Mouse (Mus musculus) left cerebral cortex, adult 2 months (tissue): ENCODE measurements around the gene Cadps. TPM values are rescaled to one million over a fixed set of nuclear protein-coding genes. Genes with fewer than 3 reads are reported as not detected.

ENCODE experiments used
- DNase-seq, 2 experiments: peaks; one replicate each; pipeline ENCODE4 v3.0.0; 2021 to 2022; ENCODE audit warnings: low spot score in 2 of 2, mixed read lengths in 1 of 2; ENCODE audit errors: extremely low spot score in 1 of 2
- H3K27ac ChIP-seq: fragments of 200-600 bp; 2 replicates; pipeline ENCODE4 v1.8.1; 2022
- H3K4me3 ChIP-seq: fragments of 200-600 bp; 2 replicates; pipeline ENCODE4 v1.8.1; 2022
- CTCF ChIP-seq: fragments of 200-600 bp; IDR thresholded peaks from 2 replicates; pipeline ENCODE4 v1.8.1; 2022; ENCODE audit warnings: antibody characterized with exemption, mild to moderate bottlenecking, moderate library complexity
- intact Hi-C: fragments of 180-260 bp; cut with DNase I; formaldehyde crosslinking; loops from one replicate; pipeline ENCODE4 v1.15.1; 2025
- long read RNA-seq, 2 experiments: library from polyadenylated mRNA; stranded (forward); transcript quantifications; one replicate each; pipeline ENCODE4 v2.0.0; 2021; ENCODE audit warnings: borderline mapping rate in 2 of 2
- total RNA-seq, 2 experiments: library from RNA; stranded (reverse); gene quantifications; 2 replicates each; pipeline ENCODE4 v1.2.3; 2021

Gene Cadps
- 100 to 1,000 TPM; 242 to 245 TPM for total RNA-seq
- long read RNA-seq, experiment 1, partial matches to known transcripts: 10 of 29 reads
- long read RNA-seq, experiment 1, other reads (novel, unspliced or antisense): 19 of 29 reads
- long read RNA-seq, experiment 2, partial matches to known transcripts: 8 of 30 reads
- long read RNA-seq, experiment 2, other reads (novel, unspliced or antisense): 22 of 30 reads

GRCm38 (mm10) chr14:12822491-12823219 is at the start of gene Cadps:
Gene Cadps, minus strand, starts transcription at chr14:12823079.
- peak within 1 kb of the TSS; percentile 89 for H3K4me3 ChIP-seq
- peak within 1 kb of the TSS; percentile 100 for H3K27ac ChIP-seq
- TF ChIP-seq CTCF: no peak
- peak; percentile 73 to 76 for DNase-seq
- intact Hi-C loops: loop anchor here (2.0 to 5.0 kb wide), 9 partner anchors 44 to 375 kb away; no protein-coding TSS in a partner anchor

DNA sequence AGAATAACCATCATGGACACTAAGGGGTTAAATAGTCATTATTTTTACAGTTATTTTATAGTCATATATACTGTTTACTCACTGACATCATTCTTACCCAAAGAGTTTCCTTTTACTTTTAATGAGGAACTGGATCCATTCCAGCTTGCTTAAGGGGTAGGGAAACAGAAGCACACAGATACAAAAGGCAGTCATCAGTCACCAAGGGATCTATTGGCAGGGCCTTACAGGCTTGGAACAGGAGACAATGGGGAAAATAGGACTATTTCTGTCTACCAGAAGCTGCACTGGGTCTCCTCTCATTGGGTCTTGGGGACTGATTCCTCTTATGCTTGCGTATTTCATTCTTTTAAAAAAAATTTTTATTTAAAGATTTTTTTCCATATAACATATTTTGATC is 46.7 kb upstream of the Cadps start:
- Histone ChIP-seq H3K4me3 (no peak overlapping the region), H3K27ac (no peak overlapping the region)
- no peak for DNase-seq
- TF ChIP-seq CTCF: no peak
- intact Hi-C loops: no loop called here

DNA sequence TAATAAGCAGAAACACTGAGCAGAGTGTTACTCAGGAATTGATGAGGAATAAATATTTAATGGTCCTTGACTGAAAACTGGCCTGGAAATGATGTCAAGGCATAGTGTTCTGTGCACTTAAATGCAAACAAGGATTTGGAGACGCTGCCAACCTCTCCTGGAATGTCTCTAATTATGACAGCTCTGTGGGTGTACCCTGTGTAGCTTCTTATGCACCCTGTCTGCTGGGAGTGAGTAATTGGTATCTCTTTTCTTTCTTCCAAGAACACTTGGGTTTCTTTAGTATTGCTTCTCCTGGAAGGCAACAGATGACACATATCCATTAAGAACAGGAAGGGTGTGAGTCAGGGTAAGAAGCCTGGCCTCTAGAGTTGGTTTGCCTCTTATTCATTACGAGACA is 42.4 kb upstream of the Cadps start:
- peak in 1 of 2 experiments; percentile 13 for DNase-seq
- intact Hi-C loops: no loop called here
- Histone ChIP-seq H3K27ac (no peak overlapping the region), H3K4me3 (no peak overlapping the region)
- no peak for TF ChIP-seq CTCF

- Histone ChIP-seq H3K4me3 (no peak overlapping the region), H3K27ac (no peak overlapping the region)
- intact Hi-C loops: no loop called here
- no peak for TF ChIP-seq CTCF
- DNase-seq: no peak
Observed at GRCm38 (mm10) chr14:12843860-12844259, 21.0 kb upstream of the Cadps start.

GRCm38 (mm10) chr14:12839471-12839870 is 16.6 kb upstream of the Cadps start:
- no peak for TF ChIP-seq CTCF
- no peak overlapping the region for H3K4me3 ChIP-seq
- intact Hi-C loops: no loop called here
- no peak overlapping the region for H3K27ac ChIP-seq
- DNase-seq: no peak

DNA sequence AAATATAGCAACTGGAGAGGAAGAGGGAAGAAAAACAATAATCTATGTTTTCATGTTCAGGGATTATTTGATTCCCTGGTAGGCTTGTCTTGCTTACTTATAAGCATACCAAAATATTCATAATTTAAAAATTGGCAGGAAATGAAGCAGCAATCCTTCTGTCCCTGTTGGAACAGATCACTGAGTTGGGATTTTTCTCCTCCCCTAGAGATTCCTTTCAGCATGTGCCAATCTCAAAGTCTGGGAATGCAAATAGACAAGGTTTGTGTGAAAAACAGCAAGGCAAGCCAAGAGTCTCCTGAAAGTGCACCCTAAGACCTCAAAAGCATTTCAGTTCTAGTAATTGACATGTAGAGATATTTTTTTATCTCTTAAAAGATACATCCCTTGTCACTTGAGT is 16.1 kb upstream of the Cadps start:
- intact Hi-C loops: no loop called here
- TF ChIP-seq CTCF: no peak
- no peak for DNase-seq
- H3K4me3 ChIP-seq: no peak overlapping the region
- no peak overlapping the region for H3K27ac ChIP-seq

GRCm38 (mm10) chr14:12838323-12838722 is 15.4 kb upstream of the Cadps start:
- Histone ChIP-seq H3K4me3 (no peak overlapping the region), H3K27ac (no peak overlapping the region)
- intact Hi-C loops: no loop called here
- TF ChIP-seq CTCF: no peak
- no peak for DNase-seq

DNA sequence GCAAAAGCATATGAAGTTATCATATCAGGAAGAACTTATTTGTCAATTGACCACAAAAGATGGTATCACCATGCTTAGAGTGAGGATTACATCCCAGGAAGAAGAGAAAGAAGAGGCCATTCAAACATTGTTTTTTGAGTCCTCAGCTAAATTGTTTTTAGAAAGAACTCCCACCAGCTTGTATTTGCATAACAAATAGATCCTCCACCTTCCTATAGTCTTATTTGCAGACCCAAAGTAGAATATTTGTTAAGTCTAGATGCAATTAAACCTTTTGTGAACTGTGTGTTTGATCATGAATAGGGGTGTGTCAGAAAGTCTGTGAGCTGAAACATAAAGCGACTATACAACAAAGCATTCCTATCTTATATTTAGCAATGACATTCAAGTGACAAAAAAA is 15.0 kb upstream of the Cadps start:
- no peak for TF ChIP-seq CTCF
- intact Hi-C loops: no loop called here
- Histone ChIP-seq H3K4me3 (no peak overlapping the region), H3K27ac (no peak overlapping the region)
- DNase-seq: no peak

DNA sequence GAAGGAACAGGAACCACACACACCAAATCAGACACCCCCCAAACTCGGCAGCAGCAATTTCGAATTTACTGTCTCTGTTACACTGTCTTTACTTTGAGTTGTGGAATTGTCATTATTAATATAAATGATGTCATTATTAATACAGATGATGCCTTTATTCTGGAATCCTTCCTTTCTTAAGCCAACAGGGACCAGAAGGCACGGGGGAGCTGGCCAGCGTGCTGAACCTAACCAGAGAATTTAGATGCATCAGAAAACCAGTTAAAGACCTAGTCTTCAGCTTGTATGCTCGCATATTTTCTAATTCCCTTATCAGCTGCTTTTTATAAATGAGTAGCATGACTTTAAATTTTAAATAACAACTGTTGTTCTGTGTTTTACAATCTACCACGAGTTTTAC is 902 bp upstream of the Cadps start:
- no peak for TF ChIP-seq CTCF
- H3K4me3 ChIP-seq: no peak overlapping the region; the same call in 1 of the 2 replicates
- intact Hi-C loops: loop anchor here (2.0 to 5.0 kb wide), 9 partner anchors 45 to 374 kb away; no protein-coding TSS in a partner anchor
- peak overlapping the region; percentile 100 for H3K27ac ChIP-seq
- DNase-seq: no peak

DNA sequence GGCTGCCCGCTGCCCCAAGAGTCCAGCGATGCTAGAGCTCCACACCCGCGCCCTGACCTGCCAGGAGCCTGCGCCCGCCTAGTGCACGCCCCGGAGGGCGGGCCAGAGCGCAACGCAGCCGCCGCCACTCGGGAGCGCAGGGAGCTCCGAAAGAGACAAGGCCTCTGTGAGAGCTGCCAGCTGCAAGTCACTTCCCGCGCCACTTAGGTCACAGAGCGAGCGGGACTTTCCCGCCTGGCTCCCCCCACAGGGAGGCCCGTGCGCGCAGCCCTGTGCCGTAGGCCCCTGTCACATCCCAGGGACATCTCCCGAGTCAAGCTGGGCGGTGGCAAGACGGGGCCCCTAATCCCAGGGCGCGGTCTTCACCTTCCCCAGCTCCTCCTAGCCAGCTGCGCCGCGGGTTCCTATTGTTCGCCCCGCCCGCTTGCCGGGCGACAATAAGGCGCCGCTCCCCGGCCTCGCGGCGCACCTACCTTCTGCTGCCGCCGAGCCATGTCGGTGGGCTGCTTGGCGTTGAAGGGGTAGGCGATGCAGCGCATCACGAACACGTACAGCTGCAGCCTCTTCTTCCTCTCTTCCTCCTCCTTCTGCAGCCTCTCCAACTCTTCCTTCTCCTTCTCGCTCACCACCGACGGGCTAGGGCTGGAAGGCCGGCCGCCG is 918 bp downstream of the Cadps start:
- TF ChIP-seq CTCF: no peak
- peak overlapping the region; percentile 100 for H3K27ac ChIP-seq
- peak; percentile 71 to 72 for DNase-seq
- peak overlapping the region; percentile 89 for H3K4me3 ChIP-seq
- intact Hi-C loops: loop anchor here (2.0 to 5.0 kb wide), 9 partner anchors 43 to 375 kb away; no protein-coding TSS in a partner anchor

DNA sequence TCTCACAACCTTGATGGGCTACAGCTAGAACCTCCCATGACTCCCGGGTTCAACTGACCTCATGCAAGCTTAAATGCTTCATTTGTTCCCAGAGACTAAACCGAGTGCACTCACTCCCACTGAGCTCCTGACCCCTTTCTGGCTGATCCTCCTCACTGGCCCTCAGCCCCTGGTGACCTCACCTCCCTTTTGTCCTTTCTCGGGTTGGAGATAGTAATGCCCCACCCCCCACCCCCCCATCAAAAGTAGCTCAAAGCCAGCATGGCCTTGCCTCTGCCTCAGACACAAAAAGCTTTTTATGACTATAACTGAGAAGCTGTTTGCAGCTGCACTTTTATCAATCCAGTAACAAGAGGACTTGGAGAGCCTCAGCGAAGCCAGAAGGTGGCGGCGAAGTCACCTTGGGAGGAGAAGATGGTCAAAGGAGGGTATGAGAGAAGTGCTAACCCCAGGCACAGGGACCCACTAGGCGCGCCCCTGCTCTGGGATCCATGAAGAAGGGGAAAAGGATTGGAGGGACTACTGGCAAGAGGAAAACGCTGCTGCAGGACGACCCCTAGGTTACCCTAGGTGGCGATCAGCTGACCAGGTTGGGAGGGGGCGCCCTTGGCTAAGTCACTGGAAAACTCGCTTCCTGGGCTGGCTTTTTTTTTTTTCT is 1.6 kb downstream of the Cadps start:
- Histone ChIP-seq H3K4me3 (peak overlapping the region; percentile 89), H3K27ac (peak overlapping the region; percentile 100)
- intact Hi-C loops: loop anchor here (5.0 kb wide), 7 partner anchors 139 to 376 kb away; no protein-coding TSS in a partner anchor
- TF ChIP-seq CTCF: no peak; the same call in 1 of the 2 replicates
- DNase-seq: peak in 1 of 2 experiments; percentile 17
